Mouse (Mus musculus) lung, postnatal 10 days (tissue): ENCODE measurements around the gene Mllt3.

Experiments
- DNase-seq: peaks from one replicate; pipeline ENCODE4 v3.0.0; 2021

The Mllt3 gene

GRCm38 (mm10) chr4:87760297-87760696, 272.9 kb downstream of the Mllt3 start:
- no peak for DNase-seq

- no peak for DNase-seq
Measured at GRCm38 (mm10) chr4:87759625-87760024, 273.5 kb downstream of the Mllt3 start.

- DNase-seq: no peak
Measured at GRCm38 (mm10) chr4:87759110-87759509, 274.1 kb downstream of the Mllt3 start.

- DNase-seq: no peak
Measured at GRCm38 (mm10) chr4:87751515-87751864, 281.7 kb downstream of the Mllt3 start.

- DNase-seq: no peak
Measured at GRCm38 (mm10) chr4:87750856-87751514, 282.2 kb downstream of the Mllt3 start.

GRCm38 (mm10) chr4:87749532-87750234, 283.5 kb downstream of the Mllt3 start:
- no peak for DNase-seq

- no peak for DNase-seq
Measured at GRCm38 (mm10) chr4:87745016-87745645, 288.0 kb downstream of the Mllt3 start.

GRCm38 (mm10) chr4:87739524-87740128, 293.5 kb downstream of the Mllt3 start:
- peak; percentile 10 for DNase-seq

- no peak for DNase-seq
Measured at GRCm38 (mm10) chr4:87739104-87739503, 294.1 kb downstream of the Mllt3 start.

- DNase-seq: peak; percentile 59
Measured at GRCm38 (mm10) chr4:87737201-87737806, 295.9 kb downstream of the Mllt3 start.

- peak; percentile 75 for DNase-seq
Measured at GRCm38 (mm10) chr4:87736779-87737178, 296.4 kb downstream of the Mllt3 start.

- no peak for DNase-seq
Measured at GRCm38 (mm10) chr4:87731118-87731672, 302.0 kb downstream of the Mllt3 start.

- peak; percentile 24 for DNase-seq
Measured at GRCm38 (mm10) chr4:87728581-87728980, 304.6 kb downstream of the Mllt3 start.

GRCm38 (mm10) chr4:87723448-87723847, 309.7 kb downstream of the Mllt3 start:
- no peak for DNase-seq
